Mouse (Mus musculus): ENCODE measurements around the gene Epo.

DNA sequence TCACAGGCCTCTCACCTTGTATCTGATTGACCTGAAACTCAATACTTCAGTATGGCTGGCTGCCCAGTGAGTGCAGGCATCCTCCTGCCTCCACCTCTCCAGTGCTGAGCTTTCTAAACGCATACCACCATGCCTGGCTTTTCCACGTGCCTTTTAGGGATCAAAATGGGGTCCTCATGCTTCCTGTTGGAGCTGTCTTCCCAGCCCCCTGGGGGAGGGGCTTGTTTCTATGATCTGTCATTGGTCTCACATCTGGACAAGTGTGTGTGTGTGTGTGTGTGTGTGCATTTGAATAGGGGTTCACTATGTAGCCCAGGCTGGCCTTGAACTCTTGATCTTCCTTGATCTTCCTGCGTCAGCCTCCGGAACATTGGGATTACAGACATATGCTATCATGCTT lies 4.4 kb upstream of the Epo start:
- TF ChIP-seq CTCF (IDR thresholded peaks at IDR 0.05; ENCODE audit: borderline replicate concordance, insufficient read depth, low read depth, low read length) (no peak), POLR2A (IDR thresholded peaks at IDR 0.05; ENCODE audit: borderline replicate concordance, insufficient read depth, low read length) (no peak)

Measured in cerebellum, adult 2 months (tissue).